Mouse (Mus musculus) heart, postnatal 0 days (tissue): ENCODE results near the gene Gm28539. TPM values are rescaled to one million over a fixed set of nuclear protein-coding genes. Genes with fewer than 3 reads are reported as not detected.
A peak's percentile ranks its signal among the peaks of the same experiment; 100 is the strongest.

Source experiments
- ATAC-seq: fragments of 200-750 bp; cut with Nextera tagmentation; 2 replicates; pipeline ENCODE4 v1.8.0; 2017; ENCODE audit warnings: low read depth, moderate number of reproducible peaks, moderate library complexity; ENCODE audit not compliant: insufficient read depth
- DNase-seq: peaks from one replicate; pipeline ENCODE4 v3.0.0-alpha.2; 2016; ENCODE audit warnings: low spot score
- H3K27ac ChIP-seq: fragments of 300-500 bp; sonication (generic); 2 replicates; pipeline ENCODE4 v1.5.1; 2014; ENCODE audit warnings: low read depth, mild to moderate bottlenecking
- H3K27me3 ChIP-seq: fragments of 300-500 bp; sonication (generic); 2 replicates; pipeline ENCODE4 v1.6.1; 2014; ENCODE audit warnings: low read length, mixed read lengths; ENCODE audit not compliant: control insufficient read depth, insufficient read depth
- H3K36me3 ChIP-seq: fragments of 300-500 bp; sonication (generic); replicated peaks from 2 replicates; pipeline ENCODE4 v1.6.1; 2014; ENCODE audit warnings: low read length, mixed read lengths; ENCODE audit not compliant: control insufficient read depth, insufficient read depth
- H3K4me1 ChIP-seq: fragments of 300-500 bp; sonication (generic); 2 replicates; pipeline ENCODE4 v1.6.1; 2014; ENCODE audit warnings: antibody characterized with exemption; ENCODE audit not compliant: control insufficient read depth, insufficient read depth
- H3K4me2 ChIP-seq: fragments of 300-500 bp; sonication (generic); 2 replicates; pipeline ENCODE4 v1.6.1; 2014; ENCODE audit warnings: low read depth, mild to moderate bottlenecking, low read length, moderate library complexity
- H3K4me3 ChIP-seq: fragments of 300-500 bp; sonication (generic); 2 replicates; pipeline ENCODE4 v1.5.1; 2014; ENCODE audit warnings: low read depth, low read length
- H3K9ac ChIP-seq: fragments of 300-500 bp; sonication (generic); replicated peaks from 2 replicates; pipeline ENCODE4 v1.6.1; 2014; ENCODE audit warnings: low read depth, low read length, mixed read lengths
- H3K9me3 ChIP-seq: fragments of 300-500 bp; sonication (generic); replicated peaks from 2 replicates; pipeline ENCODE4 v1.6.1; 2016; ENCODE audit warnings: low read length; ENCODE audit not compliant: control insufficient read depth
- CTCF ChIP-seq: IDR thresholded peaks from 2 replicates; pipeline ENCODE4 v1.5.1; 2016; ENCODE audit warnings: antibody characterized with exemption, control low read depth, low read depth
- EP300 ChIP-seq: IDR thresholded peaks from 2 replicates; pipeline ENCODE4 v1.6.1; 2016; ENCODE audit warnings: antibody characterized with exemption, low read depth
- WGBS: fragments of 180-500 bp; shearing (Covaris S2); extraction: QIAGEN DNeasy Blood & Tissue Kit; methylation state at CpG from one replicate; pipeline ENCODE4 v1.1.7; 2014; 5-methylcytosine and 5-hydroxymethylcytosine counted together
- polyA plus RNA-seq: library from polyadenylated mRNA; unstranded; fragments of >200 nt; fragmentation: Nextera tagmentation; extraction: Ambion mirVana; gene quantifications from 2 replicates; pipeline ENCODE4 v1.2.1, GENCODE M21; 2015
- total RNA-seq: library from RNA; depleted of rRNA; stranded (reverse); fragments of >200 nt; gene quantifications from 2 replicates; pipeline ENCODE4 v1.2.3, GENCODE M21; 2014; ENCODE audit warnings: low replicate concordance

Gene Gm28539
- total and polyA plus RNA-seq, 2 experiments from 2014 or later: 13.1 TPM; not detected in 1

DNA sequence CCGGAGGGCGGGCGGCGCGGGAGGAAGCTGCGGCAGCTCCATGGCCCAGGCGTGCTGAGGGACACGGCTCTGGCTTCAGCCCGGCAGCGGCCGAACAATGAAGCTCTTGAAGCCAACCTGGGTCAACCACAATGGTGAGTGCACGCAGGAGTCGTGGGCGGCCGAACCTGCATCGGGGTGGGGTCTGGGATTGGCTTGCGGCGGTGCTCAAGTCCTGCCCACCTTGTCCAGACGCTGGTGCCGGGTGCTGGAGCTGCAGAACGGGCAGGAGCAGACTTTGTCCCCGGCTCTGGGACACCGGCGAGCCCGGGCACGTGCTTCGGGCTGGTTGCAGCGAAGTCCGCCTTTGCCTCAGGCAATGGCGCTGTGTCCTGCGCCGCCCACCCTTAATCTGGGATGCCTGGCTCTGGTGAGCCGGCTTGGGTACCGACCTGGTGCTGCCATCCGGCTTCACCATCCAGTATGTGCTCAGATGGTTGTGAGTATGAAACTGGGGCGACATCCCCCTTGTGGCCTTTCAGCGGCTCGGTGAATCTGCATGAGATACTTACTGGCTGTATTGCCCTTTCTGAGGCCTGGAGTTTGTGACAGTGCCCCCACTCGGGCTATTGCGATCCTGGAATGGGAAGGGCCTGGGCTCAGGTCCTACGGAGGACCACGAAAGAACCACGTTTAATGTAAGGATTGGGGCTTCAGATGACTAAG is 41.2 kb downstream of the Gm28539 start:
- Histone ChIP-seq H3K27me3 (no peaks in the 10 kb centered on the region), H3K4me3 (peak overlapping the region; percentile 83), H3K4me1 (peaks cover 6% of the 10 kb centered on the region), H3K36me3 (peaks cover 21% of the 10 kb centered on the region), H3K9ac (peak overlapping the region; percentile 87), H3K9me3 (no peaks in the 10 kb centered on the region), H3K27ac (peak overlapping the region; percentile 92), H3K4me2 (peak overlapping the region; percentile 98)
- TF ChIP-seq CTCF: peak; percentile 40
- no peak for TF ChIP-seq EP300
- WGBS: under 1% methylated on average over 42 of the region's 43 CpGs
- ATAC-seq: peak; percentile 6; the same call in 1 of the 2 replicates
- DNase-seq: peak; percentile 12

- Histone ChIP-seq H3K27me3 (no peaks in the 10 kb centered on the region), H3K9ac (peak overlapping the region; percentile 87), H3K9me3 (no peaks in the 10 kb centered on the region), H3K4me1 (peaks cover 6% of the 10 kb centered on the region), H3K4me3 (peak overlapping the region; percentile 83), H3K4me2 (peak overlapping the region; percentile 98), H3K36me3 (peaks cover 14% of the 10 kb centered on the region), H3K27ac (peak overlapping the region; percentile 92)
- peak; percentile 9 for DNase-seq
- TF ChIP-seq EP300 (no peak), CTCF (no peak)
- 21% methylated on average over 20 of the region's 20 CpGs for WGBS
- ATAC-seq: no peak
Observed at GRCm38 (mm10) chr16:18878091-18878720, 41.8 kb downstream of the Gm28539 start.

DNA sequence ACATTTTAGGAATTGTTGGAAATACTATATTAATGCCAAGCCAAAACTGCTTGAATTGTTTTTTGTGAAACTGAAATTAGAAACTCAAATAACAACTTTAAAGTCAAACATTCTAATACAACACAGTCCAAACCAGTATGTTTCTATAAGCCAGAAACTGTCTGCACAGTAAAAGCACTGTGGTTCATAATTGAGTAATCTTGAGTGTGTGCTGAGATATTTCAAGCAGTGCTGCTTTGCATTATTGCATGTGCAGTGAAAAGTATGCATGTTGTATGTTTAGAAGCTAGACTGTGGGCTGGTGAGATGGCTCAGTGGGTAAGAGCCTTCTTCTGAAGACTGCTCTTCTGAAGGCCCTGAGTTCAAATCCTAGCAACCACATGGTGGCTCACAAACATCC is 47.7 kb downstream of the Gm28539 start:
- Histone ChIP-seq H3K36me3 (no peaks in the 10 kb centered on the region), H3K4me1 (0 out of 2 replicates have a peak, but pooled peaks cover 4% of the 10 kb centered on the region), H3K27me3 (no peaks in the 10 kb centered on the region), H3K9me3 (no peaks in the 10 kb centered on the region), H3K4me2 (no peak overlapping the region), H3K4me3 (no peak overlapping the region), H3K9ac (no peak overlapping the region), H3K27ac (no peak overlapping the region)
- TF ChIP-seq CTCF (no peak), EP300 (no peak)
- no peak for DNase-seq
- ATAC-seq: no peak

DNA sequence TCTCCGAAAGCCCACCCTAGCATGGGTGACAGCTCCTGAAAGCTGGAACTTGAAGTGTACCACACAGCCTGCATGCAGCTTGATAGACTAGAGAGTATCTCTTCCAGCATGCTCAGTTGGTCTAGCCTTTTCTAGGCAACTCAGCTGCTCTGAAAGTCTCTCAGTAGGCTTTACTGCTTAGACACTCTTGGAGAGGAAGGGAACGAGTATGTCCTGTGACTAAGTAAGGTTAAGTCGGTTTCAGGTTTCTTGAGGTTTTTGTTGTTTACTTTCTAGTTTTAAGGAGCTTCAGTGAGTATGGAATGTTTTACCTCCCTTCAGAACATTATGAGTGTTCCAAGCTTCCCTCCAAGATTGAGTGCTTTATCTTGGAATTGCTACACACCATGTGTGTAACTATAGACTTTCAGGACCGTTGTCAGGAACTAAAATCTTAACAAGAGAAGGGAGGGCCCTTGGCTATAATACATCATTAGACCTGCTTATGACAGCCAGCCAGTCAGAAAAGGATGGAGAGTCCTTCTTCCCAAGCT is 57.5 kb downstream of the Gm28539 start:
- no peak for ATAC-seq
- no peak for DNase-seq
- Histone ChIP-seq H3K9ac (no peak overlapping the region), H3K9me3 (no peaks in the 10 kb centered on the region), H3K4me3 (no peak overlapping the region), H3K27ac (no peak overlapping the region), H3K4me1 (no peaks in the 10 kb centered on the region), H3K36me3 (peaks cover 27% of the 10 kb centered on the region), H3K27me3 (no peaks in the 10 kb centered on the region), H3K4me2 (no peak overlapping the region)
- 78% methylated on average over 4 of the region's 4 CpGs for WGBS
- TF ChIP-seq EP300: no peak
- no peak for TF ChIP-seq CTCF

- WGBS: 73% methylated on average over 3 of the region's 3 CpGs
- Histone ChIP-seq H3K27ac (no peak overlapping the region), H3K9me3 (no peaks in the 10 kb centered on the region), H3K4me1 (no peaks in the 10 kb centered on the region), H3K4me2 (no peak overlapping the region), H3K4me3 (no peak overlapping the region), H3K36me3 (peaks cover 34% of the 10 kb centered on the region), H3K27me3 (no peaks in the 10 kb centered on the region), H3K9ac (no peak overlapping the region)
- ATAC-seq (no peak), DNase-seq (no peak)
- no peak for TF ChIP-seq EP300
- TF ChIP-seq CTCF: no peak
Observed at GRCm38 (mm10) chr16:18895249-18895648, 58.9 kb downstream of the Gm28539 start.
